Mouse (Mus musculus) limb, embryonic 14.5 days (tissue): ENCODE results near the gene Src. TPM values are rescaled to one million over a fixed set of nuclear protein-coding genes. Genes with fewer than 3 reads are reported as not detected.
A peak's percentile ranks its signal among the peaks of the same experiment; 100 is the strongest.

Experiments used
- ATAC-seq: fragments of 200-750 bp; cut with Nextera tagmentation; 2 replicates; pipeline ENCODE4 v1.8.0; 2017; ENCODE audit warnings: low read depth, moderate number of reproducible peaks, moderate TSS enrichment; ENCODE audit not compliant: low FRiP score
- DNase-seq: peaks from one replicate; pipeline ENCODE4 v3.0.0-alpha.2; 2015; ENCODE audit warnings: low spot score
- H3K27ac ChIP-seq: fragments of 300-500 bp; sonication (generic); replicated peaks from 2 replicates; pipeline ENCODE4 v1.5.1; 2014; ENCODE audit warnings: low read depth, mild to moderate bottlenecking, low read length, moderate library complexity, mixed read lengths
- H3K27me3 ChIP-seq: fragments of 300-500 bp; sonication (generic); 2 replicates; pipeline ENCODE4 v1.6.1; 2014; ENCODE audit warnings: low read length, mixed read lengths; ENCODE audit not compliant: control insufficient read depth, insufficient read depth
- H3K36me3 ChIP-seq: fragments of 300-500 bp; sonication (generic); 2 replicates; pipeline ENCODE4 v1.6.1; 2014; ENCODE audit warnings: mild to moderate bottlenecking, low read length, moderate library complexity, mixed read lengths; ENCODE audit not compliant: control insufficient read depth, insufficient read depth
- H3K4me1 ChIP-seq: fragments of 300-500 bp; sonication (generic); 2 replicates; pipeline ENCODE4 v1.6.1; 2014; ENCODE audit warnings: antibody characterized with exemption, low read length, mixed read lengths; ENCODE audit not compliant: control insufficient read depth, insufficient read depth
- H3K4me2 ChIP-seq: fragments of 300-500 bp; sonication (generic); replicated peaks from 2 replicates; pipeline ENCODE4 v1.6.1; 2014; ENCODE audit warnings: low read depth, mild to moderate bottlenecking, low read length, moderate library complexity; ENCODE audit not compliant: severe bottlenecking
- H3K4me3 ChIP-seq: fragments of 300-500 bp; sonication (generic); replicated peaks from 2 replicates; pipeline ENCODE4 v1.5.1; 2014; ENCODE audit warnings: low read length
- H3K9ac ChIP-seq: fragments of 300-500 bp; sonication (generic); 2 replicates; pipeline ENCODE4 v1.6.1; 2014; ENCODE audit warnings: mild to moderate bottlenecking, low read depth, low read length, moderate library complexity; ENCODE audit not compliant: severe bottlenecking
- H3K9me3 ChIP-seq: fragments of 300-500 bp; sonication (generic); 2 replicates; pipeline ENCODE4 v1.6.1; 2016; ENCODE audit warnings: low read length; ENCODE audit not compliant: control insufficient read depth
- POLR2A ChIP-seq: fragments of 200-500 bp; IDR thresholded peaks from 2 replicates; pipeline ENCODE4 v1.8.0; 2012; ENCODE audit warnings: inconsistent platforms, mild to moderate bottlenecking, moderate library complexity, borderline replicate concordance; ENCODE audit not compliant: insufficient read depth, insufficient read length; ENCODE audit errors: extremely low read depth
- WGBS: fragments of 180-500 bp; shearing (Covaris S2); extraction: QIAGEN DNeasy Blood & Tissue Kit; methylation state at CpG from one replicate; pipeline ENCODE4 v1.1.7; 2014; 5-methylcytosine and 5-hydroxymethylcytosine counted together
- polyA plus RNA-seq, 2 experiments: library from polyadenylated mRNA; depleted of rRNA in 1 of 2; stranded (reverse) in 1 of 2; unstranded in 1 of 2; fragments of >200 nt; fragmentation: Nextera tagmentation in 1 of 2; extraction: Ambion mirVana in 1 of 2; gene quantifications; 2 replicates each; pipeline versions ENCODE4 v1.2.1 to v1.2.3; 2012 to 2014

Src gene
- polyA plus RNA-seq, 2 experiments, result 15.9 to 43.6 TPM

GRCm38 (mm10) chr2:157434497-157434896 lies 16.3 kb downstream of the Src start:
- TF ChIP-seq POLR2A, result no peak
- H3K9me3 ChIP-seq, result no peaks in the 10 kb centered on the region
- H3K27me3 ChIP-seq, result no peaks in the 10 kb centered on the region
- H3K4me1 ChIP-seq, result peaks cover 36% of the 10 kb centered on the region
- DNase-seq (peak; percentile 85), ATAC-seq (peak; percentile 83)
- 14% methylated on average over 6 of the region's 6 CpGs for WGBS
- H3K36me3 ChIP-seq, result peaks cover 61% of the 10 kb centered on the region
- peak overlapping the region; percentile 34; the same call in 1 of the 2 replicates for H3K9ac ChIP-seq
- peak overlapping the region; percentile 74 for H3K27ac ChIP-seq
- no peak overlapping the region for H3K4me3 ChIP-seq
- H3K4me2 ChIP-seq, result peak overlapping the region; percentile 21; the same call in 1 of the 2 replicates

GRCm38 (mm10) chr2:157436496-157436895 lies 18.3 kb downstream of the Src start:
- Histone ChIP-seq H3K4me2 (no peak overlapping the region), H3K36me3 (peaks cover 70% of the 10 kb centered on the region), H3K9ac (no peak overlapping the region), H3K27me3 (no peaks in the 10 kb centered on the region), H3K9me3 (peaks cover 5% of the 10 kb centered on the region; the same call in 1 of the 2 replicates), H3K4me1 (peaks cover 36% of the 10 kb centered on the region), H3K27ac (no peak overlapping the region), H3K4me3 (no peak overlapping the region)
- WGBS, result 83% methylated on average over 10 of the region's 11 CpGs
- ATAC-seq (no peak), DNase-seq (no peak)
- no peak for TF ChIP-seq POLR2A

DNA sequence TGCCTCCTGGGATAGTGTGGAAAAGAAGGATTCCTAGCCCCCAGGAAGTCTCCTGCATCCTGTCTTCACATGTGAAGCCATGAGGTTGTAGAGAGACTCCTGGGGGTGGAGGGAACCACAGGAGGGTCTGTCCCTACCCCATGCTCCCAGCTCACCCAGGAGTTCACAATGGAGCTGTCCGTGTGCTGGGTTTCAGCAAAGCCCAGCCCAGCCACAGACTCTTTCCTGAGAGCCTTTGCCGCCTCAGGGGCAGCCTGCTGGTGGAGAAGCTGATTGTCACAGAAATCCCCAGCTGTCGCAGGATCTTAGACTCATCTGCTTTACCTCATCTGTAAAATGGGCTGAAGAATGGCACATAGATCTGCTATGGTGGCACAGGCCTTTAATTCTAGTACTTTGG lies 18.9 kb downstream of the Src start:
- peaks cover 5% of the 10 kb centered on the region; the same call in 1 of the 2 replicates for H3K9me3 ChIP-seq
- TF ChIP-seq POLR2A, result no peak
- ATAC-seq (no peak), DNase-seq (no peak)
- H3K4me1 ChIP-seq, result peaks cover 31% of the 10 kb centered on the region
- WGBS, result 86% methylated on average over 3 of the region's 3 CpGs
- H3K9ac ChIP-seq, result no peak overlapping the region
- peaks cover 70% of the 10 kb centered on the region for H3K36me3 ChIP-seq
- H3K4me3 ChIP-seq, result no peak overlapping the region
- H3K27ac ChIP-seq, result no peak overlapping the region
- H3K4me2 ChIP-seq, result no peak overlapping the region
- no peaks in the 10 kb centered on the region for H3K27me3 ChIP-seq

- H3K4me1 ChIP-seq, result no peaks in the 10 kb centered on the region
- H3K9ac ChIP-seq, result no peak overlapping the region
- no peaks in the 10 kb centered on the region for H3K27me3 ChIP-seq
- H3K36me3 ChIP-seq, result peaks cover 55% of the 10 kb centered on the region
- TF ChIP-seq POLR2A, result no peak
- no peak overlapping the region for H3K4me3 ChIP-seq
- no peak overlapping the region for H3K27ac ChIP-seq
- 100% methylated on average over 1 of the region's 1 CpGs for WGBS
- no peak for DNase-seq
- ATAC-seq, result no peak
- no peak overlapping the region for H3K4me2 ChIP-seq
- H3K9me3 ChIP-seq, result peaks cover 5% of the 10 kb centered on the region; the same call in 1 of the 2 replicates
Observed at GRCm38 (mm10) chr2:157441363-157441762, 23.1 kb downstream of the Src start.

DNA sequence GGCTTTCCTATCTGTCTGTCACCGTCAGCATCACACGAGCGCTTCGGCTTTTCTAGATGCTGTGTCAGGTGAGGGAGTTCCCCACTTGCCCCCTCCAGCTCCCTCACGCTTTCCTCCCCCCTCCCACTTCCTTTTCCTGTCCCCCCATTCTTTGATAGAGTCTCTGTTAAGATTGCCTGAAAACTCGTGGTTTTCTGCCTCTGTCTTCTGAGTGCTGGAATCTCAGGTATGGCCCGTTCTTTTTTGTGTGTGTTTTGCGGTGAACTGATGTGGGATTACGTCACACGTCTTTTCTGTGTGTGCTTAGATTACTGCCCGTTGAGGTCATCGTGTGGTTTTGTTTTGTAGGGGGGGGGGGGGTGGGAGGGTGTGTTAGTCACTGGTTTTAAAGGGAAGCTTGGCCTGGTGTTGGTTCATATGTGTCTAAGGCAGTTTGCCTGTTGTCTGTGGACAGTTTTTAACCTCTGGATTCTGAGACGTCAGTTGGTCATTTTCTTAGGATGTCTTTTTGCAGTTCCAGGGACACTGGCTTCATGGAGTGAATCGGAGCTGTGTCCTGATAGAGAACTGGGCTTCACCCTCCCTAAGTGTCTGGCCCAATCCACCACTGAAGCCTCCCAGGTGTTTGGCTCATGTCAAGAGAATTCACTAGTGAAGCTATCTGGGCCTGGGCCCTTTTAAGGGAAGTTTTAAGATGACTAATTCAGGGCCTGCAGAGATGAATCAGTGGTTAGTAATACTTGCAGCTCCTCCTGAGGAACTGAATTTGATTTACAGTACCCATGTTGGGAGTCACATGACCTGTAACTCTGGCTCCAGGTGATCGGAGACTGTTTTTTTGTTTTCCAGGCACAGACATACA lies 29.3 kb downstream of the Src start:
- peaks cover 41% of the 10 kb centered on the region for H3K36me3 ChIP-seq

More for the DNA sequence above, 29.3 kb downstream of the Src start:
- no peak overlapping the region for H3K4me2 ChIP-seq
- DNase-seq (no peak), ATAC-seq (no peak)
- H3K27ac ChIP-seq, result no peak overlapping the region
- 83% methylated on average over 15 of the region's 15 CpGs for WGBS
- no peaks in the 10 kb centered on the region for H3K9me3 ChIP-seq
- no peak overlapping the region for H3K4me3 ChIP-seq
- TF ChIP-seq POLR2A, result no peak
- H3K4me1 ChIP-seq, result no peaks in the 10 kb centered on the region
- H3K9ac ChIP-seq, result no peak overlapping the region
- no peaks in the 10 kb centered on the region for H3K27me3 ChIP-seq
